Mouse (Mus musculus) midbrain, embryonic 10.5 days (tissue): ENCODE results near the gene Shank2. TPM values are rescaled to one million over a fixed set of nuclear protein-coding genes. Genes with fewer than 3 reads are reported as not detected.

Experiments used
- DNase-seq: peaks from one replicate; pipeline ENCODE4 v3.0.0-alpha.2; 2017; ENCODE audit warnings: low spot score
- H3K27ac ChIP-seq: fragments of 300-500 bp; sonication (generic); replicated peaks from 2 replicates; pipeline ENCODE4 v1.5.1; 2016; ENCODE audit warnings: mild to moderate bottlenecking
- H3K27me3 ChIP-seq: fragments of 300-500 bp; sonication (generic); 2 replicates; pipeline ENCODE4 v1.6.1; 2016; ENCODE audit warnings: low read depth, mild to moderate bottlenecking; ENCODE audit not compliant: poor library complexity, severe bottlenecking
- H3K36me3 ChIP-seq: fragments of 300-500 bp; sonication (generic); 2 replicates; pipeline ENCODE4 v1.6.1; 2016; ENCODE audit warnings: mild to moderate bottlenecking, moderate library complexity
- H3K4me1 ChIP-seq: fragments of 300-500 bp; sonication (generic); 2 replicates; pipeline ENCODE4 v1.6.1; 2016
- H3K4me3 ChIP-seq: fragments of 300-500 bp; sonication (generic); 2 replicates; pipeline ENCODE4 v1.5.1; 2016; ENCODE audit warnings: mild to moderate bottlenecking, moderate library complexity
- H3K9me3 ChIP-seq: fragments of 300-500 bp; sonication (generic); replicated peaks from 2 replicates; pipeline ENCODE4 v1.6.1; 2016; ENCODE audit warnings: mild to moderate bottlenecking
- WGBS: fragments of 180-500 bp; shearing (Covaris S2); methylation state at CpG from one replicate; pipeline ENCODE4 v1.1.7; 2016; 5-methylcytosine and 5-hydroxymethylcytosine counted together
- polyA plus RNA-seq: library from polyadenylated mRNA; unstranded; fragments of >200 nt; fragmentation: Nextera tagmentation; extraction: Ambion mirVana; gene quantifications from 2 replicates; pipeline ENCODE4 v1.2.1, GENCODE M21; 2016

The Shank2 gene
- polyA plus RNA-seq, 1 experiment from 2014 or later = 0.91 TPM

DNA sequence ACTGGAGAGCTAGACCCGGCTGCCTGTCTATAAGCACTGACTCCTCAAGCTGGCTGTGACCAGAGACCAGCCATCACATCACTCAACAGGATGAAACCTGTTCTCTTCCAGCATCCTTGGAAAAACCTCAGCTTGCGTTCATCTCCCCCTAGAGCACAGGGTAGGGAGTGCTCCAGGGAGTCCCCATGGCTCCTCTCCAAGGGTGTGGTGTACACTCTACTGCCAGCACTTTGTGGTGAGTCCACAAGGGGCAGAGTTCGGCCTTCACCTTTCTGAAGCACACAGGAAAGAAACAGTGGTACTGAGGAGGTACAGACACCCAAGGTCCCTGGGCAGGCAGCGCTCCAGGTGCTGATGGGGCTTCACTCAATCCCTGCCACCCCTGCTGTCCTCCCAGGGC, 414.1 kb downstream of the Shank2 start:
- H3K27ac ChIP-seq = no peak overlapping the region
- peaks cover 13% of the 10 kb centered on the region for H3K36me3 ChIP-seq
- 72% methylated on average over 4 of the region's 4 CpGs for WGBS
- no peak for DNase-seq
- peaks cover 4% of the 10 kb centered on the region; the same call in 1 of the 2 replicates for H3K27me3 ChIP-seq
- H3K4me1 ChIP-seq = peaks cover 42% of the 10 kb centered on the region
- no peak overlapping the region for H3K4me3 ChIP-seq
- H3K9me3 ChIP-seq = no peaks in the 10 kb centered on the region

DNA sequence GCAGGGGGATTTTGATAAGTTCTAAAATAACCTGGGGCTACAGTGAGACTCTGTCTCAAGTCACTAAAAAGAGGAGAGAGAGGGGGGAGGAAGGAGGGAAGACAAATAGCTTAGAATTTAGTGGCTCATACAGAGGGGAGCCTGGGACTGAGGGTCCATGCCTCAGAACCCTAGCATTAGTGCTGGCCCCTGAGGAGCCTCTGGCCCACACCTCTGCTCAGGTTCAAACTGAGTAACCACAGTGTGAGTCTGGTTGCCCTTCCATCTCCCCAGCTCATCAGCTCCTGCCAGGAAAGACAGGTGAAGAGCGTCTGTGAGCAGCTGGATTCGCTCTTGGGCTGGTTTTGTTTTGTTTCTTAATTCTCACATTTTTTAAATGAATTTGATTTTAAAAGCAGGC, 415.5 kb downstream of the Shank2 start:
- peaks cover 4% of the 10 kb centered on the region; the same call in 1 of the 2 replicates for H3K27me3 ChIP-seq
- H3K27ac ChIP-seq = 0 out of 2 replicates have a peak overlapping the region, but pooled peaks have one; percentile 69
- no peak overlapping the region for H3K4me3 ChIP-seq
- no peaks in the 10 kb centered on the region for H3K9me3 ChIP-seq
- DNase-seq = no peak
- 80% methylated on average over 2 of the region's 2 CpGs for WGBS
- no peaks in the 10 kb centered on the region for H3K36me3 ChIP-seq
- H3K4me1 ChIP-seq = peaks cover 52% of the 10 kb centered on the region

DNA sequence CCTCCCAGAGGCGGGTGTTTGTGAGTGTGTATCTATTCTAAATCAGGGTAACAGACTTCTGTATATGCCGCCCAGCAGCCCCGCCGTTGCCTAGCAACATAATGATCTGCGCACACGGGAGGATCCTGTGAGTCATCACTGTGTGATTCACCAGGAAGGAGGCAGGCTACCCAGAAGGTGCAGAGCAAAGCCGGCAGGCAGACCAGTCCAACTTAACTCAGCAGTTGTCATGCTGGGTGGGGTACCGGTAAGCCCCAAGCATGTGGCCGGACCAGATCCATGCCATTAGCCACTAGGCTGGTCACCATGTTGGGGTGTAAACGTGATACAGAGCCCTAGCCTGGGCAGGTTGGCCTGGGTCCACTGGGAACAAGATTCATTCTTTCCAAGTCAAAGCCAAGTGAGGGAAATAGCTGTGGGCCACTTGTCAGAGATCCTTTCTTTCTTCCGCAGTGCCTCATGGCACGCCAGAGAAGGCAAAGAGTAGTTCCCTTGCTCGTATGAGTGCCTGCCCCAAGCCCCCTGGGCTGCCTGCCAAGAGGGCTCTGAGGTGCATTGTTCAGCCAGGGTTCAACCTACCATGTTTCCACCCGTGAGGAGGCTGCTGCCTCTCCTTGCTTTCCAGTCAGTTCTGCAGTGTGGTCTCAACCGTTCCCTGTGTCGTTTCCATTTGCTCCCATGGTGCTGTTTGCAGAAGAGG, 416.1 kb downstream of the Shank2 start:
- peak overlapping the region; percentile 69 for H3K27ac ChIP-seq
- H3K4me3 ChIP-seq = no peak overlapping the region
- H3K36me3 ChIP-seq = no peaks in the 10 kb centered on the region
- peaks cover 4% of the 10 kb centered on the region; the same call in 1 of the 2 replicates for H3K27me3 ChIP-seq
- peak; percentile 50 for DNase-seq
- H3K4me1 ChIP-seq = peaks cover 49% of the 10 kb centered on the region
- WGBS = 65% methylated on average over 16 of the region's 16 CpGs
- no peaks in the 10 kb centered on the region for H3K9me3 ChIP-seq

DNA sequence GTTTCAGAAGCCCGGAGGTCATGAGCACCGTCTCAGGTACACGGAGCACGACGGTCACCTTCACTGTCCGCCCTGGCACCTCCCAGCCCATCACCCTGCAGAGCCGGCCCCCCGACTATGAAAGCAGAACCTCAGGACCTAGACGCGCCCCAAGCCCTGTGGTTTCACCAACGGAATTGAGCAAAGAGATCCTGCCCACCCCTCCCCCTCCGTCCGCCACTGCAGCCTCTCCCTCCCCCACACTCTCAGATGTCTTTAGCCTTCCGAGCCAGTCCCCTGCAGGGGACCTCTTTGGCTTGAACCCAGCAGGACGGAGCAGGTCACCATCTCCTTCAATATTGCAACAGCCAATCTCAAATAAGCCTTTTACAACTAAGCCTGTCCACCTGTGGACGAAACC, 418.8 kb downstream of the Shank2 start:
- Histone ChIP-seq H3K4me1 (peaks cover 55% of the 10 kb centered on the region), H3K27ac (peak overlapping the region; percentile 10; the same call in 1 of the 2 replicates), H3K4me3 (no peak overlapping the region), H3K9me3 (no peaks in the 10 kb centered on the region), H3K27me3 (peaks cover 4% of the 10 kb centered on the region; the same call in 1 of the 2 replicates), H3K36me3 (no peaks in the 10 kb centered on the region)
- WGBS = 23% methylated on average over 16 of the region's 16 CpGs
- DNase-seq = no peak

DNA sequence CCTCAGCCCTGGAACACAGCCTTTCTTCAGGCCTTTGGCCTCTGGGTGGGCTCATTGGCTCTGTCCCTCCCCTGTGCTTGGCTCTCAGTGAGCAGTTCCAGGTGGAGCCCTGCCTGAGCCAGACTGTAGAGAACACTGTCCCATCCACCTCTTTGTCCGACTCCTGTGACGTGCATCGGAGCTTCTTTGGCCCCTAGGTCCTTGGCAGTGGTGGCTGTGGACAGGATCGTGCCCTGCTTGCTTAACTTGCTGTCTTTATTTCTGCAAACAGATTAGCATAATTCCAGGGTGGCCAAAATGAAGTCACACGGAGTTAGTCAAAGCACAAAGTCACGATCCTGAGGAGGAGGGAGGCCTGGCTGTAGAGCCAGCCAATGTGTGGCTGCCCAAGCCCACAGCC, 419.8 kb downstream of the Shank2 start:
- no peak for DNase-seq
- peaks cover 50% of the 10 kb centered on the region for H3K4me1 ChIP-seq
- peaks cover 4% of the 10 kb centered on the region; the same call in 1 of the 2 replicates for H3K27me3 ChIP-seq
- no peaks in the 10 kb centered on the region for H3K9me3 ChIP-seq
- H3K4me3 ChIP-seq = no peak overlapping the region
- H3K27ac ChIP-seq = peak overlapping the region; percentile 55; the same call in 1 of the 2 replicates
- WGBS = 70% methylated on average over 6 of the region's 6 CpGs
- no peaks in the 10 kb centered on the region for H3K36me3 ChIP-seq

DNA sequence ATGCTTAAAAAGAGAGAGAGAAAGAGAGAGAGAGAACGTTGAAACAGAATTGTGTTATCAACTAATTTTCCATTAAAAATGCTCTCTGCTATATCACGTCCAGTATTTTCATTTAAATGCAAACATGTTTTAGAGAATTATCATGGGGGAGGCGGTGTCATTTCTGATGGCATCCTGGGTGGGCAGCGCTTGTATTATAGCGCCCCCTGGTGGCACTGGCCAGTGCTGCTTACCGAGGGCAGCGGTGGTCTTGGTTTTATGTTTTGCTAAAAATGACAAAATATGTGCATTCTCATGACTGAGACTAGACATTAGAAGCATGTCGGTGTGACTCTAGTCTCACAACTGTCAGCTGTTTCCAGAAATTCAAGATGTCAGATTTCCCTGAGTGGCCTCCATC, 424.2 kb downstream of the Shank2 start:
- Histone ChIP-seq H3K27ac (no peak overlapping the region), H3K36me3 (no peaks in the 10 kb centered on the region), H3K9me3 (no peaks in the 10 kb centered on the region), H3K27me3 (no peaks in the 10 kb centered on the region), H3K4me1 (peaks cover 18% of the 10 kb centered on the region), H3K4me3 (no peak overlapping the region)
- peak; percentile 58 for DNase-seq
- WGBS = 13% methylated on average over 8 of the region's 8 CpGs

DNA sequence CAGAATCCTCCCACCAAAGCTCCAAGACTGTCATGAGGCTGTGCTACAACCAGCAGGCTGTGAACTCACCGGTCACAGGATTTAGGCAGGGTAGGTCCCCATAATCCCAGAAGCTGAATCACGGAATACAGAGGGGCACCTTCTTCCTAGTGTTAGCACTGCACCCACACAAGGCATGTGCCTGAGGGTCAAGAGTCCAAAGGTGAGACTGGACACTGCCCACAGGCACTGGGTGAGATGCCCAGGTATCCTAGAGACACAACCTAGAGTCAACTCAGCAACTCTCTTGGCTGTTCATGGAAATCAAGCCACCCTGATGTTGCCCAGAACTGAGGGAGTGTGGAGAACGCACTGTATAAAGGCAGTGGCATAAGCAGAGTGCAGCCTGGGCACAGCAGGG, 424.9 kb downstream of the Shank2 start:
- Histone ChIP-seq H3K9me3 (no peaks in the 10 kb centered on the region), H3K27ac (no peak overlapping the region), H3K4me3 (no peak overlapping the region), H3K36me3 (no peaks in the 10 kb centered on the region), H3K27me3 (no peaks in the 10 kb centered on the region), H3K4me1 (peaks cover 12% of the 10 kb centered on the region)
- DNase-seq = no peak
- 83% methylated on average over 3 of the region's 3 CpGs for WGBS

DNA sequence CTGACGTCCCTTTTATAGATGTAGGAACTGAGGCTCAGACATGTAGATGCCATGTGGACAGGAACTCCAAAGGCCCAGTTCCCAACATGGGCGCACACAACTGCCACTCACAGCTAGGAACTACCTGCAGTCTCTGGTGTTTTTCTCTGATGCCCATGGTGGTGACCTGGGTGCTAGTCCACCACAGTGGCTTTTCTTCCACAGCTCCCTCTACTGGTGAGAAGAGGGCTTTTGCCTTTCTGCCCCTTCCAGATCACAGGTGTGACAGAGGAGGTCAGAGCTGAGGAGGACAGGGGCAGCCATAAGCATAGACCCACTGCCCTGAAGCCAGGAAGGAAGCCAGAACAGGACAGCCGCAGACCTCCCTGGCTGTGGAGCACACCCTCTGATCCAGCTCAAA, 425.7 kb downstream of the Shank2 start:
- 80% methylated on average over 3 of the region's 3 CpGs for WGBS
- 0 out of 2 replicates have a peak, but pooled peaks cover 6% of the 10 kb centered on the region for H3K4me1 ChIP-seq
- H3K36me3 ChIP-seq = no peaks in the 10 kb centered on the region
- no peak overlapping the region for H3K27ac ChIP-seq
- no peak for DNase-seq
- H3K9me3 ChIP-seq = no peaks in the 10 kb centered on the region
- no peaks in the 10 kb centered on the region for H3K27me3 ChIP-seq
- H3K4me3 ChIP-seq = no peak overlapping the region

DNA sequence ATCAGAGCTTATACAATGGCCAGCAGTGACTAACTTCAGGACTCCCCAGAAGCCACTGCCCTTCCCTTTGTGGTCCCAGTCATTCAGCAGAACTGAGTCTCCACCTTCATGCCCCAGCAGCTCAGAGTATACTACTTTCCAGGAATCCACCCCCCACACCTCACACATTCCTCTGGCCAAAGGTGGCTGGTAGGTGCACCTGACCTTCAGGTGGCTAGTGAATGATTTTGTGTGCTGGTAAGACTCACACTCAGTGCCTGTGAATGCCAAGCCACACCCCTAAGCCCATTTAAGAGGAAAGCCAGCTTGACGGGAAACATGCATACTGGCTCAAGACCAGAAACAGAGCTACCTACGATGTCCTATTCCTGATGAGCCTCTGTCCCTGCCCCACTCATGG, 431.2 kb downstream of the Shank2 start:
- no peaks in the 10 kb centered on the region for H3K27me3 ChIP-seq
- H3K4me1 ChIP-seq = no peaks in the 10 kb centered on the region
- peaks cover 26% of the 10 kb centered on the region for H3K36me3 ChIP-seq
- no peak overlapping the region for H3K27ac ChIP-seq
- 90% methylated on average over 2 of the region's 2 CpGs for WGBS
- no peak for DNase-seq
- no peaks in the 10 kb centered on the region for H3K9me3 ChIP-seq
- H3K4me3 ChIP-seq = no peak overlapping the region

DNA sequence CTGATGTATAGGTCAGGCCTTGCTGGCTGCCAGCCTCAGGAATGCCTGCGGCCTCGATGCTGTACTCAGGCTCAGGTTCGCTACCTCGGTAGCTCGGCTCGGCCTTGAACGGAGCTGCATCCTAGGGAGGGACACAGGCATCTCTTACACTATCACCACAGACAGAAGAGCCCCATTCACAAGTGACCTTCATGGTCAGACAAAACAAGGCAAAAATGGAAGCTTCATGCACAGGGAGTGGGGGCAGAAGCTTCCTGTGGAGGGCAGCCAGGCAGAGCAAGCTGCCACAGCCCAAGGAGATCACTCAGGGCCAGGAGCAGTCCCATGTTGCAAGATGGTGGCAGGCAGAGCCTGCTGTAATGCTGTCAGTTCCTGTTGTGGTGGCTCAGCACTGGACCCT, 437.1 kb downstream of the Shank2 start:
- DNase-seq = no peak
- no peak overlapping the region for H3K4me3 ChIP-seq
- H3K27me3 ChIP-seq = no peaks in the 10 kb centered on the region
- no peaks in the 10 kb centered on the region for H3K4me1 ChIP-seq
- no peak overlapping the region for H3K27ac ChIP-seq
- H3K36me3 ChIP-seq = peaks cover 84% of the 10 kb centered on the region
- WGBS = 97% methylated on average over 7 of the region's 7 CpGs
- no peaks in the 10 kb centered on the region for H3K9me3 ChIP-seq

DNA sequence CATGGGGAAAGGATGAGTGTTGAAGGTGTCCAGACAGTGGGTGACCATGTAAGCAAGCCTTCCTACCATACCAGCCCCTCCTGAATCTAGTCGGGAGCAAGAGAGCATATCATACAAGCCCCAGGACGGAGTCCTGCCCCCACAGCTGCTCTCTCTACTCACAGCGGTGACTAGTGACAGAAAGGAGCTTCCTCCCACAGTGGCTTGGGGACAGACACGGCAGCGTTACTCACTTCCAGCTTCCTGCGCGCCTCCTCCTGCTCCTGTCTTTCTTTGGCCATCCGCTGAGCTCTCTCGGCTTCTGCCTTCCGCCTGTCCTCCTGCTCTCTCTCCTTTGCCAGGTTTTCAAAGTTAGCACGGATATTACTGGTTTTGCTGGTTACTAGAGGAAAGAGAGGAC, 439.7 kb downstream of the Shank2 start:
- no peak overlapping the region for H3K4me3 ChIP-seq
- no peak for DNase-seq
- 96% methylated on average over 11 of the region's 11 CpGs for WGBS
- no peaks in the 10 kb centered on the region for H3K4me1 ChIP-seq
- no peak overlapping the region for H3K27ac ChIP-seq
- no peaks in the 10 kb centered on the region for H3K9me3 ChIP-seq
- H3K27me3 ChIP-seq = no peaks in the 10 kb centered on the region
- H3K36me3 ChIP-seq = peaks cover 99% of the 10 kb centered on the region

DNA sequence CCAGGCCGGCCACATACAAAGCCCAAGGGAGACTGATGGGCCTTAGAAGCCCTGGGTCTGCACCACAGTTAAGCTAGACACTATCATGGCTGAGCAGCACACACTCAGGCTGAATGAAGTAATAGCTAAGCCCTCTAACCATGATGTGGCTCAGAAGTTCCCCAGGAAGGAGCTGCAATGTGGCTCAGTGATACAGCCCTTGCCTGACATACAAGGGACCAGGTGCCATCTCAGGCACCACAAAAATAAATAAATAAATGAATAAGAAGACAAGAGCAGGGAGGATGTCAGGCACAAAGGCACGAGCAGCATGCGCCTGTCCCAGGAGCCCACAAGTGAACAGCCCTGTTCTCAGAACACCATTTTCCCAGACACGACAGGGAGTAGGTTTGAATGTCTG, 440.2 kb downstream of the Shank2 start:
- Histone ChIP-seq H3K27ac (no peak overlapping the region), H3K4me3 (no peak overlapping the region), H3K9me3 (no peaks in the 10 kb centered on the region), H3K36me3 (peaks cover 99% of the 10 kb centered on the region), H3K27me3 (no peaks in the 10 kb centered on the region), H3K4me1 (no peaks in the 10 kb centered on the region)
- WGBS = 90% methylated on average over 4 of the region's 4 CpGs
- no peak for DNase-seq

DNA sequence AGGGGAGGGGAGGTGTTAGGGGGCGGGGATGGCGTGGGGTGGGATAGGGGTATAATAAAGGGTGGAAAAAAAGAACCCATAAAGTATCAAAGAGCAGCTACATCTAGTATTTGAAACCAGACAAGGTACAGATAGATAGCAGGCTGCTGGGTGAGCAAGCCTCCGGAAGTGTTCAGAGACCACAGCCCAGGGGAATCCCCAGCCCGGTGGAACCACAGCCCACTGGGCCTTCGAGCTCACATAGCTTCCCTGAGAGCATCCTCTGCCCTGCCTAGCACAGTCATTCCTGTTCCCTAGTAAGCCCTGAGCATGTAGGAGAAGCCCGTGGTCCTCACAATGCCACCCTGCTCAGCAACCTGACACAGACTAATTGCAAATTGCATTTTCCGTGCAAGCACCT, 443.1 kb downstream of the Shank2 start:
- Histone ChIP-seq H3K4me3 (no peak overlapping the region), H3K4me1 (no peaks in the 10 kb centered on the region), H3K27me3 (no peaks in the 10 kb centered on the region), H3K9me3 (no peaks in the 10 kb centered on the region), H3K27ac (no peak overlapping the region), H3K36me3 (peaks cover 99% of the 10 kb centered on the region)
- WGBS = 87% methylated on average over 7 of the region's 7 CpGs
- no peak for DNase-seq
